Mouse (Mus musculus) monocyte, adult 5-6 weeks (primary cell): ENCODE measurements around the gene Hyls1. TPM values are rescaled to one million over a fixed set of nuclear protein-coding genes. Genes with fewer than 3 reads are reported as not detected.

Experiments
- ATAC-seq: fragments of 153-309, 156-312 bp; replicated peaks from 2 replicates; pipeline ENCODE4 v1.8.0; 2017; ENCODE audit warnings: mild to moderate bottlenecking; ENCODE audit not compliant: low TSS enrichment, insufficient number of reproducible peaks, severe bottlenecking, poor library complexity, low FRiP score
- total RNA-seq: library from RNA; stranded (forward); fragments of 200-1000, 200-491, 200-594 nt; gene quantifications from 3 replicates; pipeline ENCODE4 v1.2.3, GENCODE M21; 2017

The Hyls1 gene
- total RNA-seq, 1 experiment from 2014 or later: 9.8 TPM

GRCm38 (mm10) chr9:35516711-35517110 is 53.5 kb downstream of the Hyls1 start:
- ATAC-seq: no peak

- ATAC-seq: no peak
These were observed 54.0 kb downstream of the Hyls1 start for GRCm38 (mm10) chr9:35516182-35516581.

GRCm38 (mm10) chr9:35513900-35514299 is 56.3 kb downstream of the Hyls1 start:
- ATAC-seq: no peak

Other genes with a start within 250 kb of the Hyls1 start
- gene Cdon, start 149.3 kb downstream of the Hyls1 start, total RNA-seq: 0.19 to 0.68 TPM in 2 of 3 replicates, not detected in the other
- not detected in 3 replicates for gene Gm1113, start 52.1 kb downstream of the Hyls1 start, total RNA-seq
- gene Ddx25, start 11.9 kb downstream of the Hyls1 start, total RNA-seq: 0.10 to 0.64 TPM (median 0.57 TPM) in 3 replicates
- 17.2 to 30.8 TPM (median 30.7 TPM) in 3 replicates for gene Pus3, start 11.8 kb downstream of the Hyls1 start, total RNA-seq
- gene Pate2, start 114 bp downstream of the Hyls1 start, total RNA-seq: not detected in 3 replicates
- not detected in 3 replicates for gene Pate4, start 41.5 kb upstream of the Hyls1 start, total RNA-seq
- not detected in 3 replicates for gene Pate3, start 77.8 kb upstream of the Hyls1 start, total RNA-seq
- not detected in 3 replicates for gene Pate1, start 117.0 kb upstream of the Hyls1 start, total RNA-seq
- not detected in 3 replicates for gene Gm17677, start 170.7 kb upstream of the Hyls1 start, total RNA-seq
- not detected in 3 replicates for gene Gm17727, start 207.7 kb upstream of the Hyls1 start, total RNA-seq
- not detected in 3 replicates for gene Gm27235, start 219.7 kb upstream of the Hyls1 start, total RNA-seq
- gene D730048I06Rik, start 219.7 kb upstream of the Hyls1 start, total RNA-seq: not detected in 3 replicates